Mouse (Mus musculus) liver, embryonic 14.5 days (tissue): ENCODE measurements around the gene Gtf2a1. TPM values are rescaled to one million over a fixed set of nuclear protein-coding genes. Genes with fewer than 3 reads are reported as not detected.

Experiments
- ATAC-seq: fragments of 200-750 bp; cut with Nextera tagmentation; 2 replicates; pipeline ENCODE4 v1.8.0; 2017; ENCODE audit warnings: moderate number of reproducible peaks, mild to moderate bottlenecking, moderate library complexity; ENCODE audit not compliant: insufficient read depth
- DNase-seq, 3 experiments: peaks; one replicate each; pipeline ENCODE4 v3.0.0-alpha.2; 2012 to 2013; ENCODE audit warnings: low read depth in 3 of 3, low spot score in 3 of 3
- H3K27ac ChIP-seq: fragments of 300-500 bp; sonication (generic); 2 replicates; pipeline ENCODE4 v1.5.1; 2014; ENCODE audit warnings: moderate library complexity, mild to moderate bottlenecking, control low read depth, inconsistent platforms
- H3K27me3 ChIP-seq: fragments of 300-500 bp; sonication (generic); 2 replicates; pipeline ENCODE4 v1.6.1; 2014; ENCODE audit warnings: mild to moderate bottlenecking, low read length, moderate library complexity; ENCODE audit not compliant: control insufficient read depth, insufficient read depth
- H3K36me3 ChIP-seq: fragments of 300-500 bp; sonication (generic); replicated peaks from 2 replicates; pipeline ENCODE4 v1.6.1; 2014; ENCODE audit warnings: low read depth; ENCODE audit not compliant: control insufficient read depth, insufficient read depth
- H3K4me1 ChIP-seq, 2 experiments: fragments of 200-500 bp in 1 of 2; fragments of 300-500 bp in 1 of 2; sonication (generic) in 1 of 2; replicated peaks; 2 replicates each; pipeline ENCODE4 v1.6.1; 2012 to 2014; ENCODE audit warnings: antibody characterized with exemption in 1 of 2, inconsistent platforms in 1 of 2, low read length in 1 of 2; ENCODE audit not compliant: control insufficient read depth in 2 of 2, insufficient read depth in 2 of 2
- H3K4me2 ChIP-seq: fragments of 300-500 bp; sonication (generic); 2 replicates; pipeline ENCODE4 v1.6.1; 2014; ENCODE audit warnings: low read depth, mild to moderate bottlenecking, control low read depth, moderate library complexity
- H3K4me3 ChIP-seq, 2 experiments: fragments of 200-500 bp in 1 of 2; fragments of 300-500 bp in 1 of 2; sonication (generic) in 1 of 2; 2 replicates each; pipeline ENCODE4 v1.5.1; 2012 to 2014; ENCODE audit warnings: low read depth in 2 of 2, low read length in 2 of 2, mild to moderate bottlenecking in 2 of 2, control low read depth in 1 of 2, inconsistent platforms in 1 of 2, moderate library complexity in 1 of 2; ENCODE audit not compliant: insufficient read depth in 1 of 2
- H3K9ac ChIP-seq: fragments of 300-500 bp; sonication (generic); replicated peaks from 2 replicates; pipeline ENCODE4 v1.6.1; 2014; ENCODE audit warnings: mild to moderate bottlenecking, control low read depth, moderate library complexity
- H3K9me3 ChIP-seq: fragments of 300-500 bp; sonication (generic); 2 replicates; pipeline ENCODE4 v1.6.1; 2016; ENCODE audit warnings: low read length, mixed read lengths; ENCODE audit not compliant: control insufficient read depth
- CTCF ChIP-seq: IDR thresholded peaks from 2 replicates; pipeline ENCODE4 v1.5.1; 2016; ENCODE audit warnings: antibody characterized with exemption, low read depth, control low read depth
- EP300 ChIP-seq: IDR thresholded peaks from 2 replicates; pipeline ENCODE4 v1.6.1; 2016; ENCODE audit warnings: antibody characterized with exemption, low read depth
- WGBS: fragments of 180-500 bp; shearing (Covaris S2); extraction: QIAGEN DNeasy Blood & Tissue Kit; methylation state at CpG from one replicate; pipeline ENCODE4 v1.1.7; 2014; ENCODE audit not compliant: insufficient replicate concordance; 5-methylcytosine and 5-hydroxymethylcytosine counted together
- polyA plus RNA-seq, 2 experiments: library from polyadenylated mRNA; depleted of rRNA in 1 of 2; stranded (reverse) in 1 of 2; unstranded in 1 of 2; fragments of >200 nt; fragmentation: Nextera tagmentation in 1 of 2; extraction: Ambion mirVana in 1 of 2; gene quantifications; 2 replicates each; pipeline versions ENCODE4 v1.2.1 to v1.2.3; 2012 to 2014

Gene Gtf2a1
- polyA plus RNA-seq (2012; rRNA removed) (5.2 and 6.3 TPM in 2 replicates), polyA plus RNA-seq (2014; fragmentation: Nextera tagmentation; extraction: Ambion mirVana) (13.8 and 14.0 TPM in 2 replicates)

GRCm38 (mm10) chr12:91589847-91590690, at the start of gene Gtf2a1:
Gtf2a1 (minus strand) TSS chr12:91590487.
- Histone ChIP-seq H3K9ac (peak within 1 kb of the TSS; percentile 99), H3K36me3 (peaks cover 8% of the 10 kb centered on the region), H3K9me3 (no peaks in the 10 kb centered on the region), H3K27ac (peak within 1 kb of the TSS; percentile 92), H3K27me3 (no peaks in the 10 kb centered on the region), H3K4me3 (peak within 1 kb of the TSS; percentile 74 to 99), H3K4me1 (peaks cover 14 to 15% of the 10 kb centered on the region in 2 experiments), H3K4me2 (peak within 1 kb of the TSS; percentile 88)
- TF ChIP-seq EP300, result peak; percentile 60
- 0 out of 2 replicates have a peak, but pooled peaks have one; percentile 10 for TF ChIP-seq CTCF
- ATAC-seq (peak; percentile 84), DNase-seq (peak; percentile 89 to 91 (median 90))
- WGBS, result under 1% methylated on average over 58 of the region's 99 CpGs

GRCm38 (mm10) chr12:91638351-91638750, 48.1 kb upstream of the Gtf2a1 start:
- Histone ChIP-seq H3K9ac (no peak overlapping the region), H3K4me3 (no peak overlapping the region), H3K4me2 (no peak overlapping the region), H3K27me3 (no peaks in the 10 kb centered on the region), H3K36me3 (peaks cover 4% of the 10 kb centered on the region; the same call in 1 of the 2 replicates), H3K27ac (no peak overlapping the region), H3K9me3 (no peaks in the 10 kb centered on the region), H3K4me1 (peaks cover 0 to 6% of the 10 kb centered on the region in 2 experiments; a peak in 2 of 4 replicates)
- no peak for ATAC-seq
- WGBS, result 72% methylated on average over 3 of the region's 3 CpGs
- no peak for TF ChIP-seq CTCF
- TF ChIP-seq EP300, result no peak
- DNase-seq, result no peak

- Histone ChIP-seq H3K4me3 (no peak overlapping the region), H3K9ac (no peak overlapping the region), H3K4me2 (no peak overlapping the region), H3K27me3 (no peaks in the 10 kb centered on the region), H3K4me1 (peaks cover 0 to 6% of the 10 kb centered on the region in 2 experiments; a peak in 2 of 4 replicates), H3K27ac (no peak overlapping the region), H3K9me3 (no peaks in the 10 kb centered on the region), H3K36me3 (peaks cover 4% of the 10 kb centered on the region; the same call in 1 of the 2 replicates)
- DNase-seq, result no peak
- 61% methylated on average over 12 of the region's 12 CpGs for WGBS
- TF ChIP-seq EP300 (no peak), CTCF (no peak)
- no peak for ATAC-seq
Observed at GRCm38 (mm10) chr12:91637136-91637909, 47.0 kb upstream of the Gtf2a1 start.

- Histone ChIP-seq H3K4me2 (no peak overlapping the region), H3K27me3 (no peaks in the 10 kb centered on the region), H3K4me3 (no peak overlapping the region), H3K36me3 (no peaks in the 10 kb centered on the region), H3K4me1 (no peaks in the 10 kb centered on the region), H3K9ac (no peak overlapping the region), H3K9me3 (no peaks in the 10 kb centered on the region), H3K27ac (no peak overlapping the region)
- ATAC-seq (no peak), DNase-seq (no peak)
- TF ChIP-seq CTCF (no peak), EP300 (no peak)
- WGBS, result 44% methylated on average over 5 of the region's 5 CpGs
Observed at GRCm38 (mm10) chr12:91626482-91626881, 36.2 kb upstream of the Gtf2a1 start.

- TF ChIP-seq EP300, result no peak
- TF ChIP-seq CTCF, result peak; percentile 75
- no peak overlapping the region for H3K4me3 ChIP-seq
- peak; percentile 7 to 22 (median 12) for DNase-seq
Observed at GRCm38 (mm10) chr12:91625013-91625412, 34.7 kb upstream of the Gtf2a1 start.

More at GRCm38 (mm10) chr12:91625013-91625412, 34.7 kb upstream of the Gtf2a1 start:
- Histone ChIP-seq H3K27me3 (no peaks in the 10 kb centered on the region), H3K9me3 (no peaks in the 10 kb centered on the region), H3K4me1 (no peaks in the 10 kb centered on the region), H3K9ac (no peak overlapping the region), H3K36me3 (no peaks in the 10 kb centered on the region), H3K27ac (no peak overlapping the region), H3K4me2 (no peak overlapping the region)
- ATAC-seq, result no peak
- 52% methylated on average over 1 of the region's 1 CpGs for WGBS
